Mouse (Mus musculus) subcutaneous adipose tissue, adult 2 months (tissue): Measurements from ENCODE around the gene Creg1. TPM values are rescaled to one million over a fixed set of nuclear protein-coding genes. Genes with fewer than 3 reads are reported as not detected.

Experiments
- polyA plus RNA-seq: library from polyadenylated mRNA; depleted of rRNA; stranded (reverse); fragments of >200 nt; gene quantifications from 2 replicates; pipeline ENCODE4 v1.2.3, GENCODE M21; 2012; ENCODE audit warnings: low replicate concordance; rRNA removed

Creg1 gene
- 46.9 and 49.2 TPM in 2 replicates for polyA plus RNA-seq

DNA sequence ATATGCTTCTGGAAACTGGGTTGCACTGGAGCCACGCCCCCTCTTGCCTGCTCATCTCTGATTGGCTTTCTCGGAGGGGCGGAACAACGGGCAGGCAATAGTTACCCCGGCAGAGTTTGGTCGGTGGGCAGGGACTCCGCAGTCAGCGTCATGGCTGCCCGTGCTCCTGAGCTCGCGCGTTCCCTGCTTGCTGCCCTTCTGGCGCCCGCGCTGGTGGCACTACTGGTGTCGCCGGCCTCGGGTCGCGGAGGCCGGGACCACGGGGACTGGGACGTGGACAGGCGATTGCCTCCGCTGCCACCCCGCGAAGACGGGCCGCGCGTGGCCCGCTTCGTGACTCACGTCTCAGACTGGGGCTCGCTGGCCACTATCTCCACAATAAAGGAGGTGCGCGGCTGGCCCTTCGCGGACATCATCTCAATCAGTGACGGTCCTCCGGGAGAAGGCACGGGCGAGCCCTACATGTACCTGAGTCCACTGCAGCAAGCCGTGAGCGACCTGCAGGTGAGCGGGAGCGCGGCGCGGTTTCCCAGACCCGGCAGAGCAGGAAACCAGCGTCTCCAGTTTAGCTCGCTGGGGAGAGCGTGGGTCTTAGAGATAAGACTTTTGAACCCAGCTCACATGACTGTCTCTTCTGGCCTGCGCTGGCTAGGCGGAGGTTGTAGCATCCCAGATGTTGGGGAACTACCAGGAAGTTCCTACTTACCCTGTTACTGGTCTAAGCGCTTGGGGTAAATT is at the start of gene Creg1:
Gene Creg1 (plus strand): TSS at position 112 of the 738 bp plus-strand sequence.

DNA sequence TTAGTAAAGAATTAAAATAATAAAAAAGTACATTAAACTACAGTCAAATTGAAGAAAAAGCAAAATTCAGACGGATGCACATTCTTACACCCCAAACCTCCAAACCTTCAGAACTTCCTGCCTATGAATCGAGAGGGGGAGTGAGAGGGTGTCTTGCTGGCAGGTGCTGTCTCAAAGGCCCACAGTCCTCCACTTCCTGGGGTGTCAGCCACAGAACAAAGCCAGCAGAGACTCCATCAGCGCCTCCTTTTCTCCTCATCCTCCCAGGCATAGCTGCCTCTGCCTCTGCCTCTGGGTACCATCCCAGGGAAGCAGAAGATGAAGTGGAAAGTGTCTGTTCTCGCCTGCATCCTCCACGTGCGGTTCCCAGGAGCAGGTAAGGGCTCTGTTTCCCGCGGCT is 25.0 kb downstream of the Creg1 start, which contains the start of gene Cd247:
Gene Cd247 (plus strand): TSS at position 171 of the 400 bp plus-strand sequence.

Other genes with a start within 250 kb of the Creg1 start
- 28.0 and 105 TPM in 2 replicates for gene Mpzl1, start 129.2 kb upstream of the Creg1 start, polyA plus RNA-seq
- gene Rcsd1, start 54.0 kb upstream of the Creg1 start, polyA plus RNA-seq = 17.2 and 19.1 TPM in 2 replicates
- 4.4 and 12.7 TPM in 2 replicates for gene Cd247, start 24.9 kb downstream of the Creg1 start, polyA plus RNA-seq
- gene Pou2f1, start 238.9 kb downstream of the Creg1 start, polyA plus RNA-seq = 5.9 and 13.2 TPM in 2 replicates